Mouse (Mus musculus) forebrain, postnatal 0 days (tissue): ENCODE data around the gene Padi2. TPM values are rescaled to one million over a fixed set of nuclear protein-coding genes. Genes with fewer than 3 reads are reported as not detected.
A peak's percentile ranks its signal among the peaks of the same experiment; 100 is the strongest.

Experiments used
- ATAC-seq: fragments of 200-750 bp; cut with Nextera tagmentation; 2 replicates; pipeline ENCODE4 v1.8.0; 2017; ENCODE audit warnings: mild to moderate bottlenecking, moderate library complexity
- DNase-seq: peaks from one replicate; pipeline ENCODE4 v3.0.0-alpha.2; 2015
- H3K27ac ChIP-seq: fragments of 300-500 bp; sonication (generic); 2 replicates; pipeline ENCODE4 v1.5.1; 2014; ENCODE audit warnings: low read depth, mild to moderate bottlenecking, antibody characterized with exemption, low read length, moderate library complexity, mixed read lengths
- H3K27me3 ChIP-seq: fragments of 300-500 bp; sonication (generic); 2 replicates; pipeline ENCODE4 v1.6.1; 2014; ENCODE audit warnings: mild to moderate bottlenecking, low read length, mixed read lengths; ENCODE audit not compliant: insufficient read depth
- H3K36me3 ChIP-seq: fragments of 300-500 bp; sonication (generic); 2 replicates; pipeline ENCODE4 v1.6.1; 2014; ENCODE audit warnings: mild to moderate bottlenecking, moderate library complexity; ENCODE audit not compliant: insufficient read depth
- H3K4me1 ChIP-seq: fragments of 300-500 bp; sonication (generic); 2 replicates; pipeline ENCODE4 v1.6.1; 2014; ENCODE audit warnings: antibody characterized with exemption; ENCODE audit not compliant: insufficient read depth
- H3K4me2 ChIP-seq: fragments of 300-500 bp; sonication (generic); 2 replicates; pipeline ENCODE4 v1.6.1; 2014; ENCODE audit warnings: low read depth, mild to moderate bottlenecking, moderate library complexity
- H3K4me3 ChIP-seq: fragments of 300-500 bp; sonication (generic); 2 replicates; pipeline ENCODE4 v1.5.1; 2014; ENCODE audit warnings: low read depth, low read length, mixed read lengths
- H3K9ac ChIP-seq: fragments of 300-500 bp; sonication (generic); 2 replicates; pipeline ENCODE4 v1.6.1; 2014; ENCODE audit warnings: mild to moderate bottlenecking
- H3K9me3 ChIP-seq: fragments of 300-500 bp; sonication (generic); 2 replicates; pipeline ENCODE4 v1.6.1; 2016; ENCODE audit warnings: low read length
- CTCF ChIP-seq: sonication (generic); IDR thresholded peaks from 2 replicates; pipeline ENCODE4 v1.5.1; 2016; ENCODE audit warnings: antibody characterized with exemption, control low read depth, low read depth
- WGBS: fragments of 180-500 bp; shearing (Covaris S2); extraction: QIAGEN DNeasy Blood & Tissue Kit; methylation state at CpG from one replicate; pipeline ENCODE4 v1.1.7; 2014; 5-methylcytosine and 5-hydroxymethylcytosine counted together
- polyA plus RNA-seq: library from polyadenylated mRNA; unstranded; fragments of >200 nt; fragmentation: Nextera tagmentation; extraction: Ambion mirVana; gene quantifications from 2 replicates; pipeline ENCODE4 v1.2.1, GENCODE M21; 2015
- total RNA-seq: library from RNA; depleted of rRNA; stranded (reverse); fragments of >200 nt; gene quantifications from 2 replicates; pipeline ENCODE4 v1.2.3, GENCODE M21; 2014

The Padi2 gene
- total and polyA plus RNA-seq, 2 experiments from 2014 or later, result 1.3 to 1.8 TPM

DNA sequence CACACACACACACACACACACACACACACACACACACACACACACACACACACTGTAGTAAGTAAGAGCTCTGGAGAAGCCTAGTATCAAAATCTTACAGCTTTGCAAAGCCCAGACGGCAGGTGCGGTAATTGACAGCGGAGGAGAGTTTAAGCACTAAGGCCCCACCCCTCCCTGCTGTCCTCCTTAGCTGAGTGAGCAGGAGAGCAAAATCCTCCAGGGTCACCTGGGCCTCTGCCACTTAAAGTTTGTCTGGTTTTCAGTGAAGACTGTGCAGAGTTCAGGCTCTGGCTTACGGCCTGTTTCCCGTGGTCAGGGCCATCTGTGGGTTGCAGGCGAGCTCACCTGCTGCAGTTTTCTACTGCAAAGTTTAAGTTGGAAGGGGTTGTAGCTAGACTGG, 42.3 kb downstream of the Padi2 start:
- H3K4me3 ChIP-seq, result no peak overlapping the region
- WGBS, result 89% methylated on average over 6 of the region's 6 CpGs
- H3K36me3 ChIP-seq, result no peaks in the 10 kb centered on the region
- no peak overlapping the region for H3K27ac ChIP-seq
- no peaks in the 10 kb centered on the region for H3K27me3 ChIP-seq
- TF ChIP-seq CTCF, result no peak
- no peak overlapping the region for H3K9ac ChIP-seq
- H3K9me3 ChIP-seq, result no peaks in the 10 kb centered on the region
- no peak for DNase-seq
- no peak for ATAC-seq
- no peaks in the 10 kb centered on the region for H3K4me1 ChIP-seq
- H3K4me2 ChIP-seq, result no peak overlapping the region

DNA sequence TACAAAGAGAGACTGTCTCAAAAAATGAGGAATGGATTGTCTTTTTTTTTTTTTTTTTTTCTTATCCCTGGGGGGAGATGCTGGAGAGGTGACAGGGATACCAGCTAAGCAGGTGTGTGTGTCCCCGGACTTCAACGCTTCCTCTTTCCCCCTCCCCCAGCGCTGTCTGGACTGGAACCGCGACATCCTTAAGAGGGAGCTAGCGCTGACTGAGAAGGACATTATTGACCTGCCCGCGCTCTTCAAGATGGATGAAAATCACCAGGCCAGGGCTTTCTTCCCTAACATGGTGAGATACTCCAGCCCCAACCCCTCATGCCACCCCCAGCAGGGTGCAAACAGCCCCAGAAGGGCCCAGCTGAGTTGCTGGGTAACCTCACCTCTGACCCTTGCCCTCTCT, 42.9 kb downstream of the Padi2 start:
- H3K27ac ChIP-seq, result no peak overlapping the region
- H3K4me3 ChIP-seq, result no peak overlapping the region
- no peaks in the 10 kb centered on the region for H3K36me3 ChIP-seq
- DNase-seq (no peak), ATAC-seq (no peak)
- H3K4me2 ChIP-seq, result no peak overlapping the region
- no peaks in the 10 kb centered on the region for H3K9me3 ChIP-seq
- no peaks in the 10 kb centered on the region for H3K4me1 ChIP-seq
- H3K9ac ChIP-seq, result no peak overlapping the region
- 84% methylated on average over 8 of the region's 8 CpGs for WGBS
- TF ChIP-seq CTCF, result no peak
- H3K27me3 ChIP-seq, result no peaks in the 10 kb centered on the region

DNA sequence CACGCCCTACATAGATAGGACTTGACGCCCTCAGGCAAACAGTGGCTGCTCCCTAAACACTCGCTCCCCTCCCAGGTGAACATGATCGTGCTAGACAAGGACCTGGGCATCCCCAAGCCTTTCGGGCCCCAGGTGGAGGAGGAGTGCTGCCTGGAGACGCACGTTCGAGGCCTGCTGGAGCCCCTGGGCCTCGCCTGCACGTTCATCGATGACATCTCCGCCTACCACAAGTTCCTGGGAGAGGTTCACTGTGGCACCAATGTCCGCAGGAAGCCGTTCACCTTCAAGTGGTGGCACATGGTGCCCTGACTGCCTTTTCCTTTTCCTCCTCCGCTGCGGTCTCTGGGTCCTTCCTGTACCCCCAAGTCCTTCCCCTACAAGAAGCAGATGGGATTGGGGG, 43.5 kb downstream of the Padi2 start:
- ATAC-seq (no peak), DNase-seq (no peak)
- Histone ChIP-seq H3K36me3 (no peaks in the 10 kb centered on the region), H3K4me1 (no peaks in the 10 kb centered on the region), H3K4me3 (no peak overlapping the region), H3K9ac (no peak overlapping the region), H3K27ac (no peak overlapping the region), H3K9me3 (no peaks in the 10 kb centered on the region), H3K27me3 (no peaks in the 10 kb centered on the region), H3K4me2 (no peak overlapping the region)
- WGBS, result 92% methylated on average over 16 of the region's 16 CpGs
- TF ChIP-seq CTCF, result no peak

DNA sequence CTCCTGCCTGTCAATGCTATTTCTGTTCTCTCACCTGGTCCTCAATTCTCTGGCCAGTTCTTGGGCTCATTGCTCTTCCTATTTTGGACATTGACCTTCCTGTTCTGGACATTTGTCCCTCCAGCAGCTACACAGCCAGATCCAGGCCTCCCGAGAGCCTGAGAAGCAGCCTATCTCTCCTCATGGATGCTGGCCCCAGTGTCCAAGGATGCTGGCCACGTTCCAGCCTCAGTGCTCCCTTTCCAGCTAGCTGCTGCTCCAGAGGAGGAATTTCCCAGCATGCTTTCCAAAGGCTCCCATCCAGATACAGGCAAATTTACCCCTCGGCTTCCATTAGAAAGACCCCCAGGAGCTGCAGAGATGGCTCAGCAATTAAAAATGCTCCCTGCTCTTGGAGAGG, 44.4 kb downstream of the Padi2 start:
- H3K9me3 ChIP-seq, result no peaks in the 10 kb centered on the region
- ATAC-seq (no peak), DNase-seq (no peak)
- H3K27me3 ChIP-seq, result no peaks in the 10 kb centered on the region
- no peak for TF ChIP-seq CTCF
- no peaks in the 10 kb centered on the region for H3K4me1 ChIP-seq
- no peaks in the 10 kb centered on the region for H3K36me3 ChIP-seq
- H3K27ac ChIP-seq, result no peak overlapping the region
- no peak overlapping the region for H3K4me2 ChIP-seq
- no peak overlapping the region for H3K9ac ChIP-seq
- H3K4me3 ChIP-seq, result no peak overlapping the region
- WGBS, result 59% methylated on average over 3 of the region's 3 CpGs

DNA sequence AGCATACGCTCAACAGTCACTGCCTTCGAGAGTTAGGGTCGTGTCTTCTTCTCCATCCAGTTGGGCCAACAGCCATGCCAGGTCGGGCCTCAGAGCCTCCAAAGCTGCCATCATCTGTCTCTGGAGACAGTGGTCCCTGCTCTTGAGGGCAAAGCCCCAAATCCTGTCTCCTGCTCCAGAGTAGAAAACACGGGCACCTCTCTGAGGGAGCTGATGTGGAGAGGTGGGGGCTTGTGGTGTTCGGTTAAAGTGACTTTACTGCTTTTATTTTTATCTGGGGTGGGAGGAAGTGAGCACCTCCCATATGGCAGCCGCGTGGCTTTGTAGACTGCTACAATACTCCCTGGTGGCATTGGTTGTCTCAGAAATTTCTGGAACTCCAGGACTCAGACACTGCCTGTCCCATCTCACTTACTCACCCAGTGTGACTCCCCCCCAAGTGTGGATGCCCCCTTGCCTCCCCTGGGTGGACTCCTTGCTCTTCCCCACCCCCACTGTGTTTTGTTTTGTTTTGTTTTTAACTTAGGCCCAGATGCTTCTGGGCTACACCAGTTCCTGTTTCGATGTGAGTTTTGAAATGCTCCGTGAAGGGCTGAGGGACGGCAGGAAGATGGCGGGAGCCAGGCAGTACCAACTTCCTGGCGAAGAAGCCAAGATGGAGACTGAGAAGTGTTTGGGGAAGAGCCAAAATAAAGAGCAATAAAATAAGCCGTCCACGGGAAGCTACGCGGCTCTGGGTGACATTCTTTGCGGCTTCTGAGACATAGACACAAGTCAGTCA, 45.9 kb downstream of the Padi2 start:
- H3K4me2 ChIP-seq, result no peak overlapping the region
- H3K9me3 ChIP-seq, result no peaks in the 10 kb centered on the region
- no peak overlapping the region for H3K4me3 ChIP-seq
- H3K9ac ChIP-seq, result no peak overlapping the region
- 90% methylated on average over 18 of the region's 18 CpGs for WGBS
- TF ChIP-seq CTCF, result no peak
- no peaks in the 10 kb centered on the region for H3K4me1 ChIP-seq
- no peaks in the 10 kb centered on the region for H3K36me3 ChIP-seq
- ATAC-seq (no peak), DNase-seq (no peak)
- no peak overlapping the region for H3K27ac ChIP-seq
- no peaks in the 10 kb centered on the region for H3K27me3 ChIP-seq

DNA sequence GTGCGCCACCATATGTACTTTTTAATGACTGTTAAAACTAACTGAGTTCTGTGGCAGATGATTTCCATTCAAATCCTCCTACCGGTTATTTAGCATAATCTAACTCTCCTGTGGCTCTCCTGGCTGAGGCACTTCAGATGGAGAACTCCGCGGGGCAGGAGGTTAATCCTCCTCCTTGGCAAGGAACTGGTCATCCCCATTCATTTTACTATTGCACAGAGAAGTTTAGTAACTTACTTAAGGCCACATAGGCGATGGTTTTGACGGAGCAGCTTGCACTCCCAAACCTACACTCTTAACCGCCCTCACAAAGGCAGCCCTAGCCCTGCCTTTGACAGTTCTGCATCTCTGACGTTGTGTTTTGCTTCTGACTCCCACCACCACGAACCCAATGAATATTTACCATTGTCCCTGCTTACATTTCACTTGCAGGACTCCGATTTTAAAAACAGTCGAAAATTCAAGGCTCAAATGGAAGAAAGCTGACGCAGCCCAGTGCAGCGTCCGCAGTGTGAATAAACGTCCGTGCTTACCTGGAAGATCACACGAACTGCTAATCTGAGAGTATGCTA, 51.1 kb downstream of the Padi2 start:
- Histone ChIP-seq H3K4me3 (peak overlapping the region; percentile 41), H3K36me3 (no peaks in the 10 kb centered on the region), H3K27me3 (no peaks in the 10 kb centered on the region), H3K9me3 (no peaks in the 10 kb centered on the region), H3K4me2 (peak overlapping the region; percentile 76), H3K27ac (peak overlapping the region; percentile 71), H3K4me1 (peaks cover 7% of the 10 kb centered on the region), H3K9ac (peak overlapping the region; percentile 55)
- DNase-seq (no peak), ATAC-seq (no peak)
- TF ChIP-seq CTCF, result no peak
- WGBS, result 4% methylated on average over 17 of the region's 17 CpGs

DNA sequence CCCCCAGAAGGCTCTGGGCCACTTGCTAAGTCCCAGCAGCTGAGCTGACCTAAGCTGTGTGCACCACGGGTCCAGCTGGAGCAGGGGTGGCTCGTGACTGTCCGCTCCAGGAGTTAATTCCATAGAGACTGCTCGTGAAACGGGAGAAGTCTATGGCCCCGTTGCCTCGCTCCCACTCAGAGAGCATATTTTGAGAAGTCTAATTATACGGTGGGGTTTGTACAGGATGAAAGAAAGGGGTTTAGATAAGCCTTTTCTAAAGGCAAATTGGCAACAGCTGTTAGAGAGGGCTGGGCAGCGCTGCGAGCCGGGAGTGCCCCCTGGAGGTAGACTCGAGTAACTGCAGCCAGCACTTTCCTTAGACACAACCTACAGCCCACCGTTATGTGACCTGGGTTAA, 51.6 kb downstream of the Padi2 start:
- under 1% methylated on average over 13 of the region's 13 CpGs for WGBS
- no peaks in the 10 kb centered on the region for H3K27me3 ChIP-seq
- H3K9me3 ChIP-seq, result no peaks in the 10 kb centered on the region
- ATAC-seq (peak; percentile 53), DNase-seq (peak; percentile 86)
- peak overlapping the region; percentile 41 for H3K4me3 ChIP-seq
- H3K36me3 ChIP-seq, result no peaks in the 10 kb centered on the region
- H3K27ac ChIP-seq, result peak overlapping the region; percentile 71
- H3K9ac ChIP-seq, result peak overlapping the region; percentile 55
- peak; percentile 97 for TF ChIP-seq CTCF
- peak overlapping the region; percentile 76 for H3K4me2 ChIP-seq
- H3K4me1 ChIP-seq, result peaks cover 12% of the 10 kb centered on the region
